Mouse (Mus musculus) midbrain, postnatal 0 days (tissue): ENCODE measurements at regions not wholly inside any gene's neighbourhood (a gene's known extent, or its start where the extent isn't known, plus 50 kb on each side); places are given as distances from the start of the nearest gene placed in this dataset.

Source experiments
- ATAC-seq: fragments of 200-750 bp; cut with Nextera tagmentation; 2 replicates; pipeline ENCODE4 v1.8.0; 2017; ENCODE audit warnings: moderate number of reproducible peaks, mild to moderate bottlenecking, moderate TSS enrichment, moderate library complexity; ENCODE audit not compliant: low FRiP score
- DNase-seq: peaks from one replicate; pipeline ENCODE4 v3.0.0-alpha.2; 2015; ENCODE audit warnings: low spot score
- H3K27ac ChIP-seq: fragments of 300-500 bp; sonication (generic); 2 replicates; pipeline ENCODE4 v1.5.1; 2014; ENCODE audit warnings: low read depth, mild to moderate bottlenecking, low read length, mixed read lengths
- H3K27me3 ChIP-seq: fragments of 300-500 bp; sonication (generic); 2 replicates; pipeline ENCODE4 v1.6.1; 2014; ENCODE audit warnings: low read length, control low read depth, mixed read lengths; ENCODE audit not compliant: insufficient read depth
- H3K36me3 ChIP-seq: fragments of 300-500 bp; sonication (generic); 2 replicates; pipeline ENCODE4 v1.6.1; 2014; ENCODE audit warnings: low read length, control low read depth, mixed read lengths; ENCODE audit not compliant: insufficient read depth
- H3K4me1 ChIP-seq: fragments of 300-500 bp; sonication (generic); 2 replicates; pipeline ENCODE4 v1.6.1; 2014; ENCODE audit warnings: mild to moderate bottlenecking, control low read depth, antibody characterized with exemption, low read length, mixed read lengths; ENCODE audit not compliant: insufficient read depth
- H3K4me2 ChIP-seq: fragments of 300-500 bp; sonication (generic); 2 replicates; pipeline ENCODE4 v1.6.1; 2014; ENCODE audit warnings: low read depth, mild to moderate bottlenecking, low read length, mixed read lengths; ENCODE audit not compliant: poor library complexity, severe bottlenecking
- H3K4me3 ChIP-seq: fragments of 300-500 bp; sonication (generic); 2 replicates; pipeline ENCODE4 v1.5.1; 2014; ENCODE audit warnings: low read depth, mild to moderate bottlenecking, low read length, moderate library complexity
- H3K9ac ChIP-seq: fragments of 300-500 bp; sonication (generic); replicated peaks from 2 replicates; pipeline ENCODE4 v1.6.1; 2014; ENCODE audit warnings: mild to moderate bottlenecking, low read length, moderate library complexity, mixed read lengths; ENCODE audit not compliant: poor library complexity, severe bottlenecking
- H3K9me3 ChIP-seq: fragments of 300-500 bp; sonication (generic); 2 replicates; pipeline ENCODE4 v1.6.1; 2016; ENCODE audit warnings: low read length, control low read depth
- CTCF ChIP-seq: IDR thresholded peaks from 2 replicates; pipeline ENCODE4 v1.5.1; 2016; ENCODE audit warnings: antibody characterized with exemption, mild to moderate bottlenecking
- WGBS: fragments of 180-500 bp; shearing (Covaris S2); extraction: QIAGEN DNeasy Blood & Tissue Kit; methylation state at CpG from one replicate; pipeline ENCODE4 v1.1.7; 2014; 5-methylcytosine and 5-hydroxymethylcytosine counted together

DNA sequence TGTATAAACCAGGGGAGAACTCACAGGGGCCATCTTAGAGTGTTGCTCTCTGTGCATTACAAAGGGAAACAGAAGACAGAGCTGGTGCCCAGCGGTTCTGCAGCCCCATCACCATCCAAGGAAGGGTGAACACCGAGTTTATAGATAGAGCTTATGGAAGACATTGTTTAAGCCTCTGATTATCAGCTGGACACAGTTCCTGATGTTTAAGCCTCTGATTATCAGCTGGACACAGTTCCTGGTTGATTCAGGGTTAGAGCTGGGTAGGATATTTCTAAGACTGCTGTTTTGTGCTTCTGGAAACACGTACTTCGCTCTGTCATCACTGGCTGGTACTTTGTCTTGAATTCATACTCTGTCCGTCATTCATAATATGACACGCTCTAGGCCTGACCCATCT lies 79.9 kb upstream of the Prickle1 start:
- ATAC-seq (no peak), DNase-seq (no peak)
- Histone ChIP-seq H3K4me1 (no peaks in the 10 kb centered on the region), H3K4me2 (no peak overlapping the region), H3K27me3 (no peaks in the 10 kb centered on the region), H3K9ac (no peak overlapping the region), H3K9me3 (no peaks in the 10 kb centered on the region), H3K4me3 (no peak overlapping the region), H3K27ac (no peak overlapping the region), H3K36me3 (no peaks in the 10 kb centered on the region)
- WGBS, result 90% methylated on average over 6 of the region's 6 CpGs
- no peak for TF ChIP-seq CTCF

- Histone ChIP-seq H3K4me2 (no peak overlapping the region), H3K27me3 (no peaks in the 10 kb centered on the region), H3K9me3 (no peaks in the 10 kb centered on the region), H3K4me3 (no peak overlapping the region), H3K9ac (no peak overlapping the region), H3K4me1 (no peaks in the 10 kb centered on the region), H3K27ac (no peak overlapping the region), H3K36me3 (no peaks in the 10 kb centered on the region)
- no peak for DNase-seq
- ATAC-seq, result no peak
- TF ChIP-seq CTCF, result no peak
- 71% methylated on average over 10 of the region's 10 CpGs for WGBS
Observed at GRCm38 (mm10) chr15:93673976-93674375, 78.3 kb upstream of the Prickle1 start.

- Histone ChIP-seq H3K36me3 (no peaks in the 10 kb centered on the region), H3K4me1 (no peaks in the 10 kb centered on the region), H3K27ac (no peak overlapping the region), H3K27me3 (no peaks in the 10 kb centered on the region), H3K9ac (no peak overlapping the region), H3K4me3 (no peak overlapping the region), H3K9me3 (no peaks in the 10 kb centered on the region), H3K4me2 (no peak overlapping the region)
- ATAC-seq (no peak), DNase-seq (no peak)
- 60% methylated on average over 5 of the region's 5 CpGs for WGBS
- no peak for TF ChIP-seq CTCF
Observed at GRCm38 (mm10) chr15:93663876-93664275, 68.2 kb upstream of the Prickle1 start.

DNA sequence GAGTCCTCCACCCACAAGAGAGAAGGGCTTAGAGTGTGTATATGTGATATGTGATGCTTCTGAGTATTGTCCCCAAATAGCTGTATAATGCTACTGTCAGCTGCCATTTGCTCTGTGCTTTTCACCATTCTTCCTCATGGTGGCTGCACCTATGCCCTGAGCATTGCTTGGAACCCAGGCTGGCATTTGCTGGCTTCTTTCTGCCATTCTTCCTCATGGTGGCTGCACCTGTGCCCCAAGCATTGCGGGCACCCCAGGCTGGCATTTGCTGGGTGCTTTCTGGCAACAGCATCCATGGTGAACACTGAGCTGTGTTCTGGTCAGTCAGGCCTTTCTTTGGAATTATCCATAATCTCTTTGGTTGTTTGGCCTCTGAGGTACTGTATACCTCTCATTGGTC lies 66.9 kb upstream of the Prickle1 start:
- ATAC-seq, result no peak
- H3K9me3 ChIP-seq, result no peaks in the 10 kb centered on the region
- no peaks in the 10 kb centered on the region for H3K36me3 ChIP-seq
- no peak overlapping the region for H3K4me3 ChIP-seq
- no peak overlapping the region for H3K27ac ChIP-seq
- WGBS, result 94% methylated on average over 1 of the region's 1 CpGs
- no peak overlapping the region for H3K4me2 ChIP-seq
- H3K4me1 ChIP-seq, result no peaks in the 10 kb centered on the region
- H3K27me3 ChIP-seq, result no peaks in the 10 kb centered on the region
- DNase-seq, result no peak
- no peak overlapping the region for H3K9ac ChIP-seq
- TF ChIP-seq CTCF, result no peak

DNA sequence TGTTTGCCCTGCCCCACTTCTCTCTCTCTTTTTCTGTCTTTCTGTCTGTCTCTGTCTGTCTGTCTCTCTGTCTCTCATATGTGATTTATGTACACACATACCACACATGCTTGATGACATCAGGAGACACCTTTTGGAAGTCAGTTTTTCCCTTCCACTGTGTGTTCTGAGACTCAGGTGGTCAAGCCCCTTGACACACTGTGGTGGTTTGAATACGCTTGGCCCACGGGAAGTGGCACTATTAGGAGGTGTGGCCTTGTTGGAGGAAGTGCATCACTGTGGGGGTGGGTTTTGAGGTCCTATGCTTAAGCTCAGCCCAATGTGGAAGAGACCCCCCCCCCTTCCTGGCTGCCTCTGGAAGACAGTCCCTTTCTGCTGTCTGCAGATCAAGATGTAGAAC lies 66.1 kb upstream of the Prickle1 start:
- Histone ChIP-seq H3K36me3 (no peaks in the 10 kb centered on the region), H3K4me1 (no peaks in the 10 kb centered on the region), H3K4me2 (no peak overlapping the region), H3K4me3 (no peak overlapping the region), H3K9ac (no peak overlapping the region), H3K27me3 (no peaks in the 10 kb centered on the region), H3K27ac (no peak overlapping the region), H3K9me3 (no peaks in the 10 kb centered on the region)
- TF ChIP-seq CTCF, result no peak
- DNase-seq (no peak), ATAC-seq (no peak)
- WGBS, result 96% methylated on average over 2 of the region's 2 CpGs

DNA sequence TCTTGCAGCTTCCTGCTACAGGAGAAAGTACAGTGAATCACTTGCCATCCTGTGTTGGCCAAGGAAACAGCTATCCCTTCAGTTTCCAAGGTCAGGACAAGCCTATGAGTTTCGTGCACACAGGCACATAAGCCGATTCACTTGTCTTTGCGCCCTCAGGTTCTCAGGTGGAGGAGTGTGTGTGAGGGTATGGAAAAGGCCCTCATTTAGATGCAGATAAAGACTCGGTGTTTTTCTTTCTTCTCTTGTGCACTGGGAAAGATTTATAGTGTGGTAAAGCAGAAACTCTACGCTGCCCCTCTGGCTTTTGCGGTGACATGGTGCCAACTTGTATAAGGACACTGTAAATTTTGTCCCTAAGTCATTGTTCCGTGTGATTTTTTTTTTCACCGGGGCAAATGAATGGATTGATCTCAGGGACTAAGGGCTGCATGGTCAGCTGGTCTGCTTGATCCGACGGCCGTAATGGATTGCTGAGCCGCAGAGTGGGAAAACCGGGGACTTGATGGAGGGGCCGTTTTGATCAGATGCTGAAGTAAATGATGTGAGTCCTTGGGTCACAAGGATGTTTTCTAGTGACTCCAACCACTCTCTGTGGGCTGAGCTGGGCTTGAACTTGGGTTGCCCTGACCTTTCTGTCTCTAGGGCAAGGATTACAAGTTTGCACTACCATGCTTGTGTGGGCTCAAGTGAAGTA lies 65.4 kb upstream of the Prickle1 start:
- no peaks in the 10 kb centered on the region for H3K36me3 ChIP-seq
- ATAC-seq (no peak), DNase-seq (no peak)
- H3K4me3 ChIP-seq, result no peak overlapping the region
- WGBS, result 94% methylated on average over 14 of the region's 14 CpGs
- H3K4me1 ChIP-seq, result no peaks in the 10 kb centered on the region
- H3K9me3 ChIP-seq, result no peaks in the 10 kb centered on the region
- no peak for TF ChIP-seq CTCF
- H3K9ac ChIP-seq, result no peak overlapping the region
- H3K27ac ChIP-seq, result no peak overlapping the region
- no peak overlapping the region for H3K4me2 ChIP-seq
- H3K27me3 ChIP-seq, result no peaks in the 10 kb centered on the region
